Mouse (Mus musculus): ENCODE results near the gene Vmn2r82. TPM values are rescaled to one million over a fixed set of nuclear protein-coding genes. Genes with fewer than 3 reads are reported as not detected.
"Not testable (repeated sequence)": the region's sequence is repeated elsewhere in the genome, so short reads cannot be mapped to it uniquely, and the experiment has no call there.

The Vmn2r82 gene
- not detected in 2 replicates for polyA plus RNA-seq (2015; fragmentation: Nextera tagmentation; extraction: Ambion mirVana)

DNA sequence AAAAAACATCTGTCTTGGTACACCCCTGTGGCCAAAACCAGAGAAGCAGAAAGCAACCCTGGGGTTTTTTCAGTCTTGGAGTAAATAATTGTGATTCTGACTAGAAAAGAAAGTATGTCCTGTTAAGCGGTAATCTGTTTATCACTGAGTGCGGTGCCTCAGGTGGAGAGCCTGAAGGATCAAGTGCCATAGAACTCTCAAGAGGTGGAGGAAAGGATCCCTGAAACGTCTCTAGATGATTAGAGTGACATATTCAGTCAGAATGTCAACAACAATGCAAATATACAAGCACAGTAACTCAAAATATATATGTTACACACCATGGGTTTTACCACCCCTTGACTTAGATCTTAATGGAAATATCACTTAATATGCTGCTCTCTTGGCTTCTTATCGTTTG is at the start of gene Vmn2r82:
Gene Vmn2r82, plus strand, starts transcription at position 301 of the 400 bp plus-strand sequence.
- H3K4me2 ChIP-seq (replicated peaks; ENCODE audit: low read depth); H3K4me1 ChIP-seq (replicated peaks; ENCODE audit: control insufficient read depth, insufficient read depth); ATAC-seq (ENCODE audit: low FRiP score, low TSS enrichment); H3K4me3 ChIP-seq (ENCODE audit: low read depth, low read length); DNase-seq (ENCODE audit: low spot score); H3K9me3 ChIP-seq (ENCODE audit: control insufficient read depth, low read length); H3K27me3 ChIP-seq (ENCODE audit: control insufficient read depth, insufficient read depth, low read length); H3K36me3 ChIP-seq (ENCODE audit: control insufficient read depth, insufficient read depth, low read length); H3K27ac ChIP-seq (replicated peaks); H3K9ac ChIP-seq (ENCODE audit: low read length): not testable (repeated sequence)
- WGBS: 74% methylated on average over 4 of the region's 4 CpGs

DNA sequence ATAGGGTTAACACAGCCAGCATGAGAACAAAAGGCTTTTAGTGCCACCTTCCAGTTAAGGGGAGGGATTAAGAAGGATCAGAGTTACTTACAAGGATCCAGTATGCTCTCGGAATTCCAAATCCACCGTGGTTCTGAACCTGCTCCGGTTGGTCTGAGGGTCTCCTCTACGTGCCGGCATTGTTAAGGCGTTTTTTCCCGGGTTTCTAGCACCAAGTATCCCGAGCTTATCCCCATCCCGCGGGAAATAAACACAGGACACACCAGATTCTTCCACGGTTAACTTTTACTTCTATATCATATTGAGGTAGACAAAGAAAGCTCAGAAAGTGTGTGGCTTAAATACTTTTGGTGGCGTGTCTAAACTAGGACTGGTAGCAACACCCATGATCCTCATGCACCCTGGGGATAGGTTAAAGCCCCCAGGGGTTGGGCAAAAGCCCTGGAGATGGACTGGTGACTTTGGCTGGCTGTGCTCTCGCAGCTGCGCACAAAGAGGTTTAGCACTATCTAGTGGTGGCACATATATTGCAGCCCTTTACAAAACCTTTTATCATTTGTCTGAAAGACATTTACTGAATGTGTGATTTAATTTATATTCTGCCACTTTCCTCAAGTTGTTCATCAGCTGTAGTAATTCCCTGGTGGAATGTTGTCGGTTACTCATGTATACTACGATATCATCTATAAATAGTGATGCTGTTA is 34.1 kb upstream of the Vmn2r82 start:
- not testable (repeated sequence) for H3K36me3 ChIP-seq (ENCODE audit: control insufficient read depth, insufficient read depth, low read length); H3K27me3 ChIP-seq (ENCODE audit: control insufficient read depth, insufficient read depth, low read length); H3K9me3 ChIP-seq (ENCODE audit: control insufficient read depth, low read length); ATAC-seq (ENCODE audit: low FRiP score, low TSS enrichment); H3K27ac ChIP-seq (replicated peaks); H3K9ac ChIP-seq (ENCODE audit: low read length); H3K4me1 ChIP-seq (replicated peaks; ENCODE audit: control insufficient read depth, insufficient read depth); DNase-seq (ENCODE audit: low spot score)
- 4% methylated on average over 16 of the region's 16 CpGs for WGBS
- peak; percentile 62 for TF ChIP-seq CTCF (IDR thresholded peaks at IDR 0.05; ENCODE audit: low read depth)
- Histone ChIP-seq H3K4me3 (ENCODE audit: low read depth, low read length) (0 out of 2 replicates have a peak overlapping the region, but pooled peaks have one; percentile 22), H3K4me2 (replicated peaks; ENCODE audit: low read depth) (0 out of 2 replicates have a peak overlapping the region, but pooled peaks have one; percentile 35)

GRCm38 (mm10) chr10:79322737-79323086 is 33.6 kb upstream of the Vmn2r82 start:
- ATAC-seq (ENCODE audit: low FRiP score, low TSS enrichment) (no peak), DNase-seq (ENCODE audit: low spot score) (no peak)
- no peaks in the 10 kb centered on the region for H3K27me3 ChIP-seq (ENCODE audit: control insufficient read depth, insufficient read depth, low read length)
- no peaks in the 10 kb centered on the region for H3K4me1 ChIP-seq (replicated peaks; ENCODE audit: control insufficient read depth, insufficient read depth)
- no peak overlapping the region for H3K4me3 ChIP-seq (ENCODE audit: low read depth, low read length)
- TF ChIP-seq EP300 (optimal IDR thresholded peaks at IDR 0.05): no peak
- no peak for TF ChIP-seq CTCF (IDR thresholded peaks at IDR 0.05; ENCODE audit: low read depth)
- no peak overlapping the region for H3K27ac ChIP-seq (replicated peaks)
- no peaks in the 10 kb centered on the region for H3K9me3 ChIP-seq (ENCODE audit: control insufficient read depth, low read length)
- H3K36me3 ChIP-seq (ENCODE audit: control insufficient read depth, insufficient read depth, low read length): no peaks in the 10 kb centered on the region
- H3K4me2 ChIP-seq (replicated peaks; ENCODE audit: low read depth): no peak overlapping the region
- no peak overlapping the region for H3K9ac ChIP-seq (ENCODE audit: low read length)

DNA sequence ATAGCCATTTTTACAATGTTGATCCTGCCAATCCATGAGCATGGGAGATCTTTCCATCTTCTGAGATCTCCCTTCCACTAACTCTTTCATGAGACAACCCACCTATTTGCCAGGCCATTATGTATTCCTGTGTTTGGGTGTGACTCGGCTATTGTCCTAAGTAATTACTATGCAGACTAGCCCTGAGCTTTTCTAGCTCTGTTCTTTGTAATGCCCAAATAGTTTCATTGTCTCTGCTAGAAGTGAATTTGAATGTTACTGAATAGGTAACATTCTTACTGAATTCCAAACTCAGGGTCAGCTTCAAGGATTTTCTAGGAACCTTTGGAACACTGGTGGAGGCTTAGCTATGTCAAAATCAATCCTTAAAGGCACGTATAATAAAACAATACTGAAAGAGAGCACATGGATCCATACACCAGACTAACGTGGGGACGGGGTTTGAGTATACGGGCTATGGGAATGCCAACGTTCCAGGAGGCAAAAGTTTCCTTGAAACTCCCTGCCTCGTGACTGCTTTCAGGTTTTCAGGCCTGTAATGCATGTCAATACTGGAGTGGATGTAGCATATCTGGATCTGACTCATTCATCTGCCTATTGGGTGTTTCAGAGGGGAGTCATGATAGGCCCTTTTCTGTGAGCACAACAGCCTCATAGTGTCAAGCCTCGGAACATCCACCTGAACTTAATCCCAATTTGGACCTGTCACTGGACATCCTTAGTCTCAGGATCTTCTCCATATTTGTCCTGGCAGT is 43.8 kb downstream of the Vmn2r82 start:
- H3K27ac ChIP-seq (replicated peaks); H3K4me3 ChIP-seq (ENCODE audit: low read depth, low read length); H3K36me3 ChIP-seq (ENCODE audit: control insufficient read depth, insufficient read depth, low read length); H3K27me3 ChIP-seq (ENCODE audit: control insufficient read depth, insufficient read depth, low read length); H3K4me2 ChIP-seq (replicated peaks; ENCODE audit: low read depth); H3K4me1 ChIP-seq (replicated peaks; ENCODE audit: control insufficient read depth, insufficient read depth); H3K9me3 ChIP-seq (ENCODE audit: control insufficient read depth, low read length); ATAC-seq (ENCODE audit: low FRiP score, low TSS enrichment); DNase-seq (ENCODE audit: low spot score); H3K9ac ChIP-seq (ENCODE audit: low read length): not testable (repeated sequence)
- 81% methylated on average over 8 of the region's 8 CpGs for WGBS

GRCm38 (mm10) chr10:79417142-79417771 is 60.9 kb downstream of the Vmn2r82 start:
- 81% methylated on average over 24 of the region's 24 CpGs for WGBS
- Histone ChIP-seq H3K4me3 (ENCODE audit: low read depth, low read length) (0 out of 2 replicates have a peak overlapping the region, but pooled peaks have one; percentile 15), H3K27ac (replicated peaks) (no peak overlapping the region), H3K4me2 (replicated peaks; ENCODE audit: low read depth) (peak overlapping the region; percentile 14; the same call in 1 of the 2 replicates), H3K36me3 (ENCODE audit: control insufficient read depth, insufficient read depth, low read length) (no peaks in the 10 kb centered on the region), H3K9me3 (ENCODE audit: control insufficient read depth, low read length) (peaks cover 4% of the 10 kb centered on the region; the same call in 1 of the 2 replicates), H3K4me1 (replicated peaks; ENCODE audit: control insufficient read depth, insufficient read depth) (no peaks in the 10 kb centered on the region), H3K9ac (ENCODE audit: low read length) (no peak overlapping the region), H3K27me3 (ENCODE audit: control insufficient read depth, insufficient read depth, low read length) (no peaks in the 10 kb centered on the region)
- DNase-seq (ENCODE audit: low spot score) (no peak), ATAC-seq (ENCODE audit: low FRiP score, low TSS enrichment) (no peak)
- TF ChIP-seq CTCF (IDR thresholded peaks at IDR 0.05; ENCODE audit: low read depth) (no peak), EP300 (optimal IDR thresholded peaks at IDR 0.05) (no peak)

GRCm38 (mm10) chr10:79417772-79418170 is 61.5 kb downstream of the Vmn2r82 start:
- not testable (repeated sequence) for H3K4me2 ChIP-seq (replicated peaks; ENCODE audit: low read depth); H3K27me3 ChIP-seq (ENCODE audit: control insufficient read depth, insufficient read depth, low read length); H3K36me3 ChIP-seq (ENCODE audit: control insufficient read depth, insufficient read depth, low read length); ATAC-seq (ENCODE audit: low FRiP score, low TSS enrichment); DNase-seq (ENCODE audit: low spot score); H3K4me1 ChIP-seq (replicated peaks; ENCODE audit: control insufficient read depth, insufficient read depth); H3K27ac ChIP-seq (replicated peaks); H3K4me3 ChIP-seq (ENCODE audit: low read depth, low read length); H3K9me3 ChIP-seq (ENCODE audit: control insufficient read depth, low read length); H3K9ac ChIP-seq (ENCODE audit: low read length)
- WGBS: 90% methylated on average over 5 of the region's 6 CpGs

- WGBS: 84% methylated on average over 23 of the region's 23 CpGs
- not testable (repeated sequence) for H3K4me2 ChIP-seq (replicated peaks; ENCODE audit: low read depth); H3K4me1 ChIP-seq (replicated peaks; ENCODE audit: control insufficient read depth, insufficient read depth); H3K4me3 ChIP-seq (ENCODE audit: low read depth, low read length); DNase-seq (ENCODE audit: low spot score); H3K27ac ChIP-seq (replicated peaks); H3K27me3 ChIP-seq (ENCODE audit: control insufficient read depth, insufficient read depth, low read length); H3K9ac ChIP-seq (ENCODE audit: low read length); ATAC-seq (ENCODE audit: low FRiP score, low TSS enrichment); H3K9me3 ChIP-seq (ENCODE audit: control insufficient read depth, low read length); H3K36me3 ChIP-seq (ENCODE audit: control insufficient read depth, insufficient read depth, low read length)
These were observed 79.0 kb downstream of the Vmn2r82 start for GRCm38 (mm10) chr10:79435141-79435820.
